Mouse (Mus musculus): ENCODE measurements around the gene Rpl7l1.

GRCm38 (mm10) chr17:46767868-46768267 is 14.6 kb downstream of the Rpl7l1 start:
- TF ChIP-seq POLR2A (IDR thresholded peaks at IDR 0.05; ENCODE audit: low read depth, low read length) (no peak), CTCF (conservative IDR thresholded peaks at IDR 0.05; ENCODE audit: insufficient read depth, insufficient read length, low read depth, low read length) (no peak)

Measured in kidney, adult 2 months (tissue).